Mouse (Mus musculus): ENCODE measurements around the gene Slc9a3r2.

Slc9a3r2 gene

GRCm38 (mm10) chr17:24593992-24594890, 55.9 kb downstream of the Slc9a3r2 start:
- no peak for DNase-seq (ENCODE audit: low spot score in 2 of 2)

GRCm38 (mm10) chr17:24593248-24593647, 56.9 kb downstream of the Slc9a3r2 start:
- DNase-seq (ENCODE audit: low spot score in 2 of 2) = no peak

GRCm38 (mm10) chr17:24591695-24592094, 58.4 kb downstream of the Slc9a3r2 start:
- no peak for DNase-seq (ENCODE audit: low spot score in 2 of 2)

- no peak for DNase-seq (ENCODE audit: low spot score in 2 of 2)
These were observed 59.2 kb downstream of the Slc9a3r2 start for GRCm38 (mm10) chr17:24590943-24591342.

Measured in thymus, postnatal 10 days (tissue).